Mouse (Mus musculus) urinary bladder, postnatal 25 days (tissue): ENCODE data around the gene Gm17364.
"Not testable (repeated sequence)": the region's sequence is repeated elsewhere in the genome, so short reads cannot be mapped to it uniquely, and the experiment has no call there.

Experiments
- DNase-seq: peaks from one replicate; pipeline ENCODE4 v3.0.0; 2022; ENCODE audit warnings: low spot score

The Gm17364 gene

GRCm38 (mm10) chr13:41273927-41274650 lies at the start of gene Gm17364:
Gene Gm17364 (minus strand): TSS chr13:41273977.
- no peak for DNase-seq

DNA sequence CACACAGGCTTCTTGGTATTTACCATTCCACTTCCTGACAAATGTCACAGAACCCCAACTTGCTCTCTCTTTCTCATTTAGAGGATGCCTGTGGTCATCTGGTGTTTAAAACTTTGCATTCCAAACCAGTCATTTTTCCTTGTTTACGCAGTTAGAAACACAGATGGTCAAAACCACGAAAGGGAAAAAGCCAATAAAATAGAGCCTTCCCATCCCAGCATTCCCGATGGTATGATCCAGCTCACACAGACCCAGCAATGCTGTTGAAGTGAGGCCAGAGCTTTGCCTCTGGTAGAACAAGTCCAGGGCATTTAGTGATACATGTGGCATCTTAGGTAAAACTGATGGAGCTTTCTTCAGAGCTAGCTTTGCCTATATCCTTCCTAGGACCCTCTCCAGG lies 47.7 kb upstream of the Gm17364 start:
- DNase-seq: no peak

- DNase-seq: no peak
Observed at GRCm38 (mm10) chr13:41320749-41321148, 47.0 kb upstream of the Gm17364 start.

DNA sequence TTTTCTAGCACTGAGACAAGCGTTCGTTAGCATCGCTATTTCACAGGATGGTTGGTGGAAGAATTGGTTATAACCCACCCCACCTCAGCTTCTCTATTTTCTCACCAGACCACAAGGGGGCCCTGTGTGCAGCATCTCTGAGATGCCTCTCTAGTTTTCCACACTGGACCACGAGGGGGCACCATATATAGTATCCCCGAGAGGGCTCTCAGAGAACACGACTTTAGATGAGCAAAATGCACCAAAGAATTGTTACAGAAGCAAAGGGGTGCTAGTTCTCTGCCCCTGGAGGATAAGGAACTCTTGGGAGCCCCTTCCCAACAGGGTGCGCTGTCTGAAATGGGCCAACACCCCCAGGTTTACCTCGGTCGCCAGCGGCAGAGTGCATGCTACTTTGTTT lies 28.9 kb upstream of the Gm17364 start:
- peak; percentile 86 for DNase-seq

DNA sequence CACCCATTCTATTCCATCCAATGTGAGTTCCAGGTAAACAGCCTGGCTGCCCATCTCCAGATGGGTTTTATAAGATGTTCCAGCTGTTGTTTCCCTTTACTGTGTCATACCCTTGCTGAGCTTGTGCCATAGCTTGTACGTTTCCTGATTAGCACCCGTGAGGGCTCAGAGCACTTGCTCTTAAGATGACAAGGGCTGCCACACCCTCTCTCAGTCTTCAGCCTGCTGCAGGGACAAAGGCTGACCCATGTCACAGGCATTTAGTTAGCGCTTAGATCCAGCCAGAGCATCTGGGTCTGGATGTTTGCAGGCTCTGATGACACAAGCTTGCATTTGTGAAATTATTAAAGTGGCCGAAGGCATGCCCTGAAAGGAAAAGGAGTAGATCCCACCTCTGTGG lies 26.3 kb upstream of the Gm17364 start:
- no peak for DNase-seq

- DNase-seq: no peak
Observed at GRCm38 (mm10) chr13:41298996-41299395, 25.2 kb upstream of the Gm17364 start.

DNA sequence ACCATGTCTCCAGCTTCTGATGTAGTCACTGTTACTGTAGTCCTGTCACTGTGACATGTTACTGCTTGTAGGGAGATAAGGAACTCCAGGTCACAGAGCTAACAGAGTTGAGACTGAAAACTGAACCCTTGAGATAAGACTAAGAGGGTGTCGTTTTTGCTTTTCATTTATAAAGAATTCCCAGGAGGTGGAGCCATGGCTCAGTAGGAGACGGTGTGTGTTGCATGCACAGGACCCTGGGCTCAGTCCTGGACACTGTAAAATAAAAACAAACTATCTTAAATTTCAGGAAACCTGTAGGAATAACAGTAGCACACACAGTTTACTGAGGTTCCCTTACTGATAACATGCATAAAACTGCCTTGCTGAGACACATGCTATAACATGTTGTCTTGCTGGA lies 24.8 kb upstream of the Gm17364 start:
- DNase-seq: no peak

DNA sequence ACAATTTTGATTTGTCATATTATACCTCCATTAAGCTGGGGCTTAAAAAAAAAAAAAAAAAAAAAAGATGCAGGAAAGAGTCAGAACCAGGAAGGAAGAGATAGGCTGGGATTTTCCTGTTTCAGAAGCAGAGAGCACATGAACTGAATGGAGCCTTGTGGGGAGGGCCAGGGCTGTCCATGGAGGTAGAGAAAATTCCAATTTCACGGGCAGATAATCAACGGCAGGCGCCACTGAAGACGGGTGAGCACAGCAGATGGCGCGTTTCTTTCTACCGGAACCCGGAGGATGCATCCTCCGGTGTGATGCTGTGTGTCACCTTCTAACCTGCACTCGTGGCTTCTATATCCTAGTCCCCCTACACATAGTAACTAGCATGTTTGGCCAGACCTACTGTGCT lies 22.6 kb upstream of the Gm17364 start:
- DNase-seq: no peak

DNA sequence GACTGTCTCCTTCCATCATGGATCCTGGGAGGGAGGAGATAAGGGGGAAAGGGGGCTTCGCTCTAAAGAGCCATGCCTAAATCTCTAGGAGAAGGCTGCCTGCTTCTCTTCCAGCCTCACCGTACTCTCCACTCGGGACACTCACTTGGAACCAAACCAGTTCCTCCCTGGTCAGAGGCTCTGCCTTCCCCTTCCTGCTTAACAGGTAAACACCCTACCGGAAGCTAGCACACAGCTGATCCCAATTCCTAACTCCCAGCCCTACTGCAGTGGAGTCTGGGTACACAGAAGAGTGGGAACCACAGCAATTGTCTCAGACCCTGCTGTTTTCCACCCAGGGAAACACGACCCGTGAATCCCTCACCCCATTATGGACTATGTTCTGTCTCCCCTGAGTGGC lies 22.1 kb upstream of the Gm17364 start:
- DNase-seq: no peak

DNA sequence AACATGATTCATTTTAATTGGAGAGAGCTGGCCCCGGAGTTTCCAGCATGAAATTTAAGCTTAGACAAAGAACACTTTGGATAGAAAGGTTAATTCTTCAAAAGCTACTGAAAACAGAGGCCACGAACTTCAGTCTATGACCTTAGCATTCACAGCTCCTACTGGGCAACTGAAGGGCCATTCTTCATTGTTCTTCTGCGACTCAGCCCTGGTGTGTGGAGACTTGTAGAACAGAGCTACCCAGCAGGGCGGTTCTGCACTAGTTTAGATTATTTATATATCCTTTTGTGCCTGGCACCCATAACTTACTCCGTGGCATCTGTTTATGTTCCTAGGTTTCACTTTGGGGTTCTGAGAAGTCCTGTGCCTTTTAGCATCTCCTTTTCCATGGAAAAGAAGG lies 19.8 kb upstream of the Gm17364 start:
- DNase-seq: no peak

DNA sequence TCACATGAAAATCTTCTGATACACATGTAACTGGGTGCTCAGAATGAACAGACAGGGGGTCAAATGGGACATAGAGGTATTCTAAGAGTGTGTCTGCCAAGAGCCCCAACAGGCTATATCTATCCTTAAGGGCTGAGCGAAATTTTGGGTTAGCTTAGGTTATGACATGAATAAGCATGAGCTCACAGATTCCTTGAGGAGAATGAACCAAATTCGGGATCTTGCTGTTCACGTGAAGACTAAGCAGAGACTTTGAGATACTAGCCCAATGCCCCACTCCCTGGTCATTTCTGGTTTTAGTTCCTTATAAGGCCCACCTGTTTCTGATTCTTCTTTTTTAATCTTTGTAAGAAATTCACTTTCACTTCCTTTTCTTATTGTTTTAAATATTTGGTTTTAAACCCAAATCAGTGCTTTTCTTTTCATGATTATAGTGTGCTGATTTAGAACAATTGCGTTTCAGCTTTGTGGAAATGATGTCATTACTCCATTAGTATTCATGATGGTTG lies 17.7 kb upstream of the Gm17364 start:
- DNase-seq: no peak

- DNase-seq: no peak
Observed at GRCm38 (mm10) chr13:41286285-41286684, 12.5 kb upstream of the Gm17364 start.

DNA sequence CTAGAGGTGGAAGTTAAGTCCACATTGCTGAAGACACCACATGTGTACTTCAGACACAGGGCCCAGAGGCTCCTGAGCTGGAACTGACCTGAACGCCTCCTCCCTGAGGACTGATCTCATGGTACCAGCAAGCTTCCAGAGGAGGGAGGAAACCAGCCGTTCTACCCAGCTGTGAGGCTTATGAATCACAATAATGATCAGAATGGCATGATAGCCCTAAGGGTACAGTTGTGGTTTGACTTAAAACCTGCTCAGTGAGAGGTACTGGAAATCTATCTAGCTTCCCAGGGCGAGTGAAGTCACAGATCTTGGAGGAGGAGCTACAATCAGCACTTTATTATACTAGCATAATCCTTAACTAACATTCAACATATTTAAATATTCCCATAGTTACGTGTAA lies 11.7 kb upstream of the Gm17364 start:
- DNase-seq: no peak

DNA sequence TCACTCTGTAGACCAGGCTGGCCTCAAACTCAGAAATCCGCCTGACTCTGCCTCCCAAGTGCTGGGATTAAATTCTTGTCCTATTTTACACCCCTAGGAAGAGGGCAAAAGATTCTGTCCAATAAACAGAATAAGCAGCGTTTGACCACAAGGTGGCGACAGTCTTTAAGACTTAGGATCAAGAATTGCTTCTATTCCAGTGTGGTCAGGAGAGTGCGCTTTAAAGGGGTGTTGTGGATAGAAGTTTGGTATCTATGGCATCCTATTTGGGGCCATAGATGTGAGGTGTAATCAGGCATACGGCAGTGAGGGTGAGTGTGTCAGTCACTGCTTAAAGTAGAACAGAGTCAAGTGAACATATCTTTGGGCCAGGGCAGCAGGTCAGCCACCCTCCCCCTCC lies 9.5 kb upstream of the Gm17364 start:
- peak; percentile 68 for DNase-seq

DNA sequence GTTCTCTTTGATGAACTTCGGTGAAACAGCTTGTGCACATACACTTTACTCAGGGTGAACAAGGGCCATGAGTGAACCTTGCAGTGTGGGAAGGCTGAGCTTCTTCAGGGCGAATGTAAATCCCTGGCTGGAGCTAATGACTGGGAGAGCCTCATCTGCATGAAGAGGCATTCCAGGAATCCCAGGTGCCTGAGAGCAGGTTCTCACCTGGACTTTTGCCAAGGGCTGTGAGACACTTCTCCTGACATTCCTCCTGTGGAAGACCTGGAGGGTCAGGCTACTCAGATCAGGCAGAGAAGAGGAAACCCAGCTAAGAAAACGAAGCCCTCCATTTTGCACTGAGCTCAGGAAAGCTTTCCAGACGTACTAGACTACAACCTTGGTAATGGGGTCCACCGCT lies 6.9 kb upstream of the Gm17364 start:
- no peak for DNase-seq

DNA sequence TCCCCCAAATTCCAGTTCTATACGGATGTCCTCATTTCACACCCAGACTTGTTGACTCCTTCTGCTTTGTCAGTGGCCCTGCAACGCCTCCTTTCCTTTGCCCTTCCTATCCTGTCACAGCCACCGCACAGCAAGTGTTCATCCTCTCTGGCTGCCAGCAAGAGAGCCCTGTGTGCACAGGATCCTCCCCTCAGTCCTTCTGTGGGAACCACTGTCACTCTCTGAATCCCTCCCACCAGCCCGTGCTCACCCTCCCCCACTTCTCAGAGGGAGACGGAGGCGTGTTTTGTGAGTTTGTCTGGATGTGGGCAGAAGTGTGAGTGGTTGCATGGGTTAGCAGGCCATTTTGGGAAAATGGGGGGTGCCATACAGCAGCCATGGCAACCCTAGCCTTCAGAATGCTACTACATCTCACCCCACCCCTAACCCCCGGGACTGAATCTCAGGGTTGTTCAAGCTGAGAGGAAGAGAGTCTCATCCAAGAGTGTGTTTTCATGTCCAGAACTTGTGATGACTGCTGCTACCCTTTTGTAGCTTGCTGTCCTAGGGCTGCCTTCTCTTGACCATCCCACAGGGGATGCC lies 5.9 kb downstream of the Gm17364 start:
- no peak for DNase-seq

GRCm38 (mm10) chr13:41263304-41264006 lies 10.3 kb downstream of the Gm17364 start:
- DNase-seq: no peak

DNA sequence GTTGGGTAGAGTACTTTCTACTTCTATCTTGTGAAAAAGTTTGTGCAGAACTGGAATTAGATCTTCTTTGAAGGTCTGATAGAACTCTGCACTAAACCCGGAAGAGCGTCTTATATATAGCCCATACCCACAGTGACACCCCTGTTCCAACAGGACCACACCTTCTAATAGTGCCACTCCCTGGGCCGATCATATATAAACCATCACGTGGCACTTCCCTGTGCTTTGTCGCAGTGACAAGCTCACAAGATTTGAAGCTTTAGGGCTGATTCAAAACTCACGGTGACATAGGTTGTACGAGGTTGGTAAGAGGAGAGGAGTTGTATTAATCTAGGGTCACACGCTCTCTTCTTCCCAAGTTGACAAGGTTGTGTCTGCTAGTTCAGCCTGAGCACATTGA lies 12.2 kb downstream of the Gm17364 start:
- DNase-seq: not testable (repeated sequence)

- DNase-seq: no peak
Observed at GRCm38 (mm10) chr13:41257851-41258250, 15.9 kb downstream of the Gm17364 start.

DNA sequence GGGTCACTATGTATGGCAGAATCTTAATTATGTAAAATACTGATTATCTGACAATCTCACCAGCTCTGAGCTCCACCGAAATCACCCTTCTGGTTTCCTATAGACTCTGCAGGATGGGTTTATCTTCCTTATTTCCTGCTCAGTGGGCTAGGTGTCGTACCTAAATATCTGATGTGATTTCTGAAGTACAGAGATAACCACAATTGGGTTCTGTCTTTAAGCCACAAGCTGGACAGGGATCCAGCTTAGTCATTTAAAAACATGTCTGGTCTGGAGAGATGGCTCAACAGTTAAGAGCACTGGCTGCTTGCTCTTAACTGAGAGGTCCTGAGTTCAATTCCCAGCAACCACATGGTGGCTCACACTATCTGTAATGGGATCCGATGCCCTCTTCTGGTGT lies 16.8 kb downstream of the Gm17364 start:
- DNase-seq: no peak

DNA sequence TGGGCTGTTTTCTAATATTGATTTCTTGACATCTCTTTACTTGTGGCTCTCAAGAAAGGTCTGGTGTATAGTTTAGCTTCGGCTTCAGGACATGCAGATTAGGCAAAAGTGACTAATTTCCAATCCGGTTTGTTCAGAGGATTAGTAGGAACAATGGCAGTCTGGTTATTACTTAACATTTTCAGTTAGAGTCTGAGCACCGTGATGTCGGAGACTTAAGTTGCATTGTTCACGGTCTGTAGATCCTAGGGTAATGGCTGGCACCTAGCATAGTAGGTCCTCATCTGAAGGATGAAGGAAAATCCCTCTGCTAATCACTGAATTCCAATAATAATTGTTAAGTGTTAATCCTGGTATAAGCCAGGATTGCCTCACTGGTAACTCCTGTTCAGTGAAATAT lies 17.7 kb downstream of the Gm17364 start:
- DNase-seq: no peak

- DNase-seq: no peak
Observed at GRCm38 (mm10) chr13:41252736-41253135, 21.0 kb downstream of the Gm17364 start.

DNA sequence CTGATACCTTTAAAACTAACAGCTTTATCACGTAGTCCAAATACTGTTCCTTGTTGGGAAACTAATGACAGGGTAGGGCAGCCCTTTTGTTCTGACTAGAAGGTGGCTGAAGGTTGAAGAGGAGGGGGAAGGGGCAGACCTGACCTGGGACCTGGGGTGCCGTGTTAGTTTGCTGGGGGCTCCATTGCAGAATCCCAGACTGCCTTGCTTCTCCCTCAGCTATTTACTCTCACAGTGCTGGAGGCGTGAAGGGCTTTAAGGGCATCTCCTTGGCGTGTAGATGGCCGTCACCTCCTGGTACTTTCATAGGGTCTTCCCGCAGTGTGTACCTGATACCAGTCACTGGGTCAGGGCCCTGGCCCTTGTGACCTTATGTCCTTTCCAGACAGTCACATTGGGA lies 21.6 kb downstream of the Gm17364 start:
- DNase-seq: no peak
